Mouse (Mus musculus) adrenal gland (tissue): ENCODE measurements around the gene Rab5a.

Source experiments
- intact Hi-C: fragments of 180-260 bp; cut with DNase I; formaldehyde crosslinking; loops from one replicate; pipeline ENCODE4 v1.15.1; 2025

Rab5a gene

GRCm38 (mm10) chr17:53542536-53542935 is 63.5 kb downstream of the Rab5a start:
- intact Hi-C loops = no loop called here

- intact Hi-C loops = no loop called here
Observed at GRCm38 (mm10) chr17:53543591-53544324, 64.7 kb downstream of the Rab5a start.

DNA sequence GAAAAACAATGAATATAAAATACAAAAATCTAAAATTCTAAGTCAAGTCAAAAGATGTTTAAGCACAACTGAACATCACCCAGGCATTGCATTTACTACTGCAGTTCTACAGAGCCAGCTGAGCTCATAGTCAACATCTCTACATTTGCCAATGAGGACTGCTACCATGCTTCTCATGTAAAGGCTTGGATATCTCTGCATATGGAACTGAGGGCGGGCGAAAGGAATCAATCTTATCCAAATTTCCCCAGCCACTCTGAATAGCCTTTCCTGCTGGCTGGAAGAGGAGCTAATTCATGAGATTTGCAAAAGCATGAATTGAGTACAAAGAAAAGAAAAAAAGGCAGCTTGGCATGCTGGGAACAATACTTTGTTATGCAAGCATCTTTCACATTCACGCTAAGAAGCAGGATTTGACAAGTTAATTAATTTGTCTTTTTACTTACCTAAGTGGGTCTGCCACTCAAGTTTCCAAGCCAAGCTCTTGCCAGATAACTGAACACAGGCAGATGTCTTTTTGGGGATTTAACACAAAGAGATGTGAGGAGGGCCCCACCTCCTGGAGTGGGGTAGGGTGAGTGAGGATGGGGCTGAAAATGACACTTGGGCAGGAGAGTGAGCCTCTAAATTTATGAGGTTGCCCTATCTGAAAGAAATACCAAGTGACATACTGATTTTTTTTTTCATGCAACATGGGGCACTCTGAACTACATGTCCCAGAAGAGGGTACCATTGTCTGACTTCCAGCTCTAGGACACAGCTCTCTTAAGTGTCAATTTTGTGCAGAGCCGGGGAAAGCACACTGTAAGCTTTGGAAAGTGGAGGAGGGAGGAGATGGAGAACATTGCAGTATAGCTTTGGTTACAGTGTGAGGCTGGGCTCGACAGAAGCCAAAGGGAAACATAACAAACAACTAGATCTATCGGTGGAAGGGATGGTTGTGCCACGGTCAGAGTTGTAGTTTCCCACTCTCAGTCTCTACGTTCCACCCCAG is 72.6 kb downstream of the Rab5a start:
- intact Hi-C loops = no loop called here

- intact Hi-C loops = no loop called here
Observed at GRCm38 (mm10) chr17:53554088-53554487, 75.1 kb downstream of the Rab5a start.

DNA sequence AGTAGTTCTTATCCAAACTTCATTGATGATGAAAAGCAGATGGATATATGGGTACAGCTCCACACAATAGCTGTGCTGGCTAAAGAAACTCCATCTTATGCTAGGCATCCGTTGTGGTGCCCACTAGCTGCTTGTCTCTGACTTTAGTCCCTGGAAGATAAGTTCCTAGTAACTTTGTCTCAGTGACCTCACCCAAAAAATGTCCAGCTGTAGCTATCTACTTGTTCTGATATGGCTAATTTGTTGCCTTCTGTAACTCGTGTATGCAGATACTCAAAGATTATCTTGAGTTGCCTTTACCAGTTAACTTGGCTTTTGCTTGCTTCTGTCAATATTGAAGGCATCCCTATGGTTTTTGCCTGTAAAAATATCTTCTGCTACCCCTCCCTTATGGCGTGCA is 75.8 kb downstream of the Rab5a start:
- intact Hi-C loops = no loop called here
